Mouse (Mus musculus) CD8-positive naive resting alpha-beta T cell, adult 2 months (primary cell): ENCODE results near the gene Ctnnbl1.

Experiments
- DNase-seq, 2 experiments: peaks; one replicate each; pipeline ENCODE4 v3.0.0; 2022; ENCODE audit warnings: low read depth in 2 of 2, low spot score in 2 of 2

The Ctnnbl1 gene

DNA sequence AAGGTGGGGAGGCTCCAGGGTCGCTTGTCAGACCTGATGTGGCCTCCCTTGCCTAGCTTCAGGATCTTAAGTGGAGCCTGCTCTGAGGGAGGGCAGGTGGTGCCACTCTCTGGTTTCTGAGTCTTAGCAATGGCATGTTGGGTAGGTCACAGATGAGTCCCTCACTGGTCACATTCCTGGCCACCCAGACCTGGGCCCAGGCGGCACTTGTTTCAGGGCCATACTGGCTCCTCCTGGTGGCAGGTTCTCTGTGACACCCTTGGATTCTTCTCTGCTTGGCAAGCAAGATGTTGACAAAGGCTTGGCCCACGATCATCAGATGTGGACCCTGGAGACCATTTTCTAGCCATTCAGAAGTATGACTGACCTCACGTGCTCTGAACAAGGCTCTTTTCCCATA lies 195.5 kb downstream of the Ctnnbl1 start:
- no peak for DNase-seq

DNA sequence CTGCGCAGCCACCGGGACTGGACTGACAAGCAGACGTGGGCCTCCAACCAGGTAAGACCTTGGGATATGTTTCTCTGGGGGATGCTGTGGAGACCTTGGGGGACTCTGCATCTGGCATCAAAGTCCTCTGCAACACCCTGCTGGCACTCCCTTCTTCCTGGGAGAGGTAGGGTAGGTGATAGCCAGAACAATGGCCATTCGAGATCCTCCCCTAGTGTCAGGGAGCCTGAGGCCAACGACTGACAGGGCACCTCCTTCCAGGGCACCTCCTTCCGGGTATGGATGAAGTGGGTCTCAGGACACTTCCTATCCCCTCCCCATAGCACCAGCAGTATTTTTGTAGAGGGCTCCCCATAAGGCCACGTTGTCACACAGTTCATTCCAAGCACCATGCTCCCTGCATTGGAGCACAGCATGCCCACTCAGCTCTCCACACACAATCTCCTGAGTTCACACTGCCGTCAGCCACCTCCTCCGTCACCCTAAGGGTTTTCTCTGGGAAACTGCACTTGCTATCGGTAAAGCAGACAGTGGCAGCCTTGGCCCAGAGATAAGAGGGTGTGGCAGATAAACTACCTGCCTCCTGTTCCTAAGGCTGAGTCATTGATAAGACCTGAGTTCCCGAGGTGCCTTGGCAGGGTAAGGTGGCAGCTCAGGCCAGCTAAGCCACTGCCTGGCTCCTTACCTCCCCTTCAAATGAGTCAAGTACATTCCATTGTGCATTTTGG lies 198.4 kb downstream of the Ctnnbl1 start:
- DNase-seq = no peak

DNA sequence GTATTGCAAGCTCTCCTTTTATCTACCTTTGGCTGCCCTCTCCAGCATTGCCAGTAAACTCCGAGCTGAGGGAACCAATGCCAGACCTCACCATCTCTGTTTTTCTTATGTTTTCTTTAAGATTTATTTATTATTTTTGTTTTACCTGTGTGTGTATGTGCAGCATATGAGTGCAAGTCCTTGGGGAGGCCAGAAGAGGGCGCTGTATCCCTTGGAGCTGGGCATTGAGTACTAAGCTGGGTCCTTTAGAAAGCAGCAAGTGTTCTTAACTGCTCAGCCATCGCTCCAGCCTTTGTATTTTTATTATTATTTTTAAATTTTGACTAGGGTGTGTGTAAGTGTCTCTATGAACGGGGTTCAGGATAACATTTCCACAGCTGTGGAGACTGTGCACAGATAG lies 199.5 kb downstream of the Ctnnbl1 start:
- no peak for DNase-seq

DNA sequence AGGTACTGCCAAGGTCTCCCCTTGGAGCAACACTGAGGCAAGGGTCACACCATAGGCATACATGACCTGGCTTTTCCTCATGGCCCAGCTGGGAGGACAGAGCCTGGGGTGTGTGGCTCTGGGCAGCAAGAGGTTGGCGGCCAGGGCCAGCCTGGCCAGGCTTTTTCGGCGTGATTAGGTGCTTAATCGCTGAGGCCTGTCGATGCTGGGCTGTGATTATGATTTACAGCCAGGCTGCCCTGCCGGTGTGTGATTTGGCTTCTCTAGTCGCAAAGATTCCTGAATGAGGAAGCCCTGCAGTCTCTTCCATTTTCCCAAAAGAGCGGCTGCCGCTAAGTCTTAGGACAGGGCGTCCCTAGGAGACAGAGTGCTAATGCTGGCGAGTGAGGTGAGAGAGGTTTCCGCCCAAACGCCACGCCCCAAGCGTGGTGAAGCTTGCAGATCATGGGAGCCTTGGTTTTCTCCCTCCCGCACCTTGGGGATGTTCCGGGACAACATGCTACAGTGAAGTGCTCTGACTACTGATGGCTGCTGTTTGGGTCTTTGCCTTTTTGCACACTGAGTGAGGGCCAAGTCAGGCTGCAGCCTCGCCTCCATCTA lies 203.5 kb downstream of the Ctnnbl1 start:
- no peak for DNase-seq
